Mouse (Mus musculus): ENCODE measurements at regions not wholly inside any gene's neighbourhood (a gene's known extent, or its start where the extent isn't known, plus 50 kb on each side); places are given as distances from the start of the nearest gene placed in this dataset.

DNA sequence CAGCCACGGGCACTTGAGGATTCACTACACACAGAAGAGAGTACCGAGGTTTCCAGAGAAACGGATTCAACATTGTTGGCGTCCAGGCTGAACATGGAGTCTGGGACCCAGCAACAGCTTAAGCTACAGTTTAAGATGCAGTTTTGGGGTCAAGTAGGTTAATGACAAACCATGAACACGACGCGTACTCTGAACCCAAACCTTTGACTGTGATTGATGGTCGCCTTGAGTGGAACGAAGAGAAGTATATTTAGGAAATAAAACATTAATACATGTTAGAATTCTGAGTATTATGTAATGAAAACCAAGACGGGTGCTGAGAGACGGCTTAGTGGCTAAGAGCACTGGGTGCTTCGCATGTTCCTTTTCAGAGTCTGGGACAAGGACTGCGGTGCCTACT lies 124.3 kb upstream of the Sash1 start:
- TF ChIP-seq CTCF (IDR thresholded peaks at IDR 0.05; ENCODE audit: low read depth, low read length) = no peak
- TF ChIP-seq POLR2A (IDR thresholded peaks at IDR 0.05; ENCODE audit: borderline replicate concordance, low read depth, low read length) = no peak
